ENCODE assay signal across 30 mouse cellular contexts in genomic region chr14:14351148-14351455, GRCm38 (mm10). TPM values are rescaled to one million over a fixed set of nuclear protein-coding genes. Genes with fewer than 3 reads are reported as not detected.
DNase-seq lines count a peak whose midpoint lies in the region; ATAC-seq and TF ChIP-seq lines count a peak whose summit lies in the region.
"Had no signal": no experiment of that assay in that cellular context is flagged by ENCODE, and none has a peak within 500 bp of the region (broad histone marks: within the 10 kb centered on the region; RNA-seq: fewer than 3 reads in every experiment).

No protein-coding gene starts in this region.

- peaks cover 11% of the 10 kb centered on the region for H3K36me3 ChIP-seq in heart, embryonic 11.5 days (ENCODE audit: control insufficient read depth, insufficient read depth, low read length)
- no peaks in the 10 kb centered on the region for H3K36me3 ChIP-seq in midbrain, embryonic 14.5 days (ENCODE audit: control insufficient read depth, insufficient read depth, low read length)
- H3K36me3 ChIP-seq in midbrain, postnatal 0 days (ENCODE audit: insufficient read depth, low read length), result no peaks in the 10 kb centered on the region
- H3K36me3 ChIP-seq in testis, adult 2 months (ENCODE audit: control insufficient read depth, insufficient read depth, low read length), result no peaks in the 10 kb centered on the region

- H3K27me3 ChIP-seq in heart, embryonic 11.5 days (ENCODE audit: control insufficient read depth, insufficient read depth, low read length), result no peaks in the 10 kb centered on the region
- no peaks in the 10 kb centered on the region for H3K27me3 ChIP-seq in midbrain, embryonic 14.5 days (ENCODE audit: control insufficient read depth, insufficient read depth, low read length)
- no peaks in the 10 kb centered on the region for H3K27me3 ChIP-seq in midbrain, postnatal 0 days (ENCODE audit: insufficient read depth, low read length)
- no peaks in the 10 kb centered on the region for H3K27me3 ChIP-seq in testis, adult 2 months (ENCODE audit: control insufficient read depth, insufficient read depth, low read length)
- H3K27me3 ChIP-seq: embryonic facial prominence, embryonic 13.5 days; forebrain, embryonic 13.5 days; hindbrain, embryonic 12.5 days; limb, embryonic 12.5 days; stomach, embryonic 15.5 days had no signal

- peaks cover 57% of the 10 kb centered on the region for H3K9me3 ChIP-seq in heart, embryonic 11.5 days (replicated peaks; ENCODE audit: control insufficient read depth, low read length)
- peaks cover 43% of the 10 kb centered on the region for H3K9me3 ChIP-seq in midbrain, embryonic 14.5 days (ENCODE audit: control insufficient read depth, low read length)
- peaks cover 32% of the 10 kb centered on the region; the same call in 1 of the 2 replicates for H3K9me3 ChIP-seq in midbrain, postnatal 0 days (ENCODE audit: low read length)
- H3K9me3 ChIP-seq: stomach, embryonic 15.5 days had no signal

- H3K4me2 ChIP-seq in heart, embryonic 11.5 days, result no peak overlapping the region
- no peak overlapping the region for H3K4me2 ChIP-seq in midbrain, embryonic 14.5 days (ENCODE audit: low read length)
- H3K4me2 ChIP-seq in midbrain, postnatal 0 days (ENCODE audit: low read depth, low read length, poor library complexity, severe bottlenecking), result no peak overlapping the region
- H3K4me2 ChIP-seq: embryonic facial prominence, embryonic 13.5 days; forebrain, embryonic 13.5 days; hindbrain, embryonic 12.5 days; limb, embryonic 12.5 days; liver, embryonic 11.5 days; stomach, embryonic 15.5 days had no signal

- no peak overlapping the region for H3K4me3 ChIP-seq in heart, embryonic 11.5 days (ENCODE audit: low read depth, low read length)
- no peak overlapping the region for H3K4me3 ChIP-seq in midbrain, embryonic 14.5 days (replicated peaks; ENCODE audit: low read depth, low read length)
- no peak overlapping the region for H3K4me3 ChIP-seq in midbrain, postnatal 0 days (ENCODE audit: low read depth, low read length)
- no peak overlapping the region for H3K4me3 ChIP-seq in testis, adult 2 months (ENCODE audit: control insufficient read depth, low read depth, low read length)
- H3K4me3 ChIP-seq: embryonic facial prominence, embryonic 13.5 days; erythroblast, embryonic 14.5 days; forebrain, embryonic 13.5 days; gastrocnemius, adult 2 months; heart, embryonic 10.5 days; hindbrain, embryonic 12.5 days; limb, embryonic 12.5 days; stomach, embryonic 15.5 days had no signal

- no peak for TF ChIP-seq CTCF in midbrain, postnatal 0 days (IDR thresholded peaks at IDR 0.05)
- no peak for TF ChIP-seq CTCF in testis, adult 2 months (IDR thresholded peaks at IDR 0.05; ENCODE audit: control insufficient read depth, insufficient read depth, insufficient replicate concordance, low read depth, low read length)

- ATAC-seq in CD4-positive, CD25-positive, alpha-beta regulatory T cell, adult 4 months, result no peak
- no peak for ATAC-seq in heart, embryonic 11.5 days (replicated peaks; ENCODE audit: insufficient number of reproducible peaks, low FRiP score, low TSS enrichment)
- ATAC-seq in midbrain, embryonic 14.5 days (ENCODE audit: low FRiP score, low TSS enrichment), result no peak
- ATAC-seq in midbrain, postnatal 0 days (ENCODE audit: low FRiP score), result no peak

- no peaks in the 10 kb centered on the region for H3K4me1 ChIP-seq in heart, embryonic 11.5 days (ENCODE audit: control insufficient read depth, insufficient read depth, low read length)
- no peaks in the 10 kb centered on the region for H3K4me1 ChIP-seq in midbrain, embryonic 14.5 days (ENCODE audit: control insufficient read depth, insufficient read depth, low read length)
- H3K4me1 ChIP-seq in midbrain, postnatal 0 days (ENCODE audit: insufficient read depth, low read length), result no peaks in the 10 kb centered on the region
- H3K4me1 ChIP-seq in testis, adult 2 months (ENCODE audit: control insufficient read depth, insufficient read depth, low read length), result peaks cover 35% of the 10 kb centered on the region
- H3K4me1 ChIP-seq: embryonic facial prominence, embryonic 13.5 days; forebrain, embryonic 13.5 days; hindbrain, embryonic 12.5 days; limb, embryonic 12.5 days; stomach, embryonic 15.5 days had no signal

- H3K27ac ChIP-seq in heart, embryonic 11.5 days (ENCODE audit: low read depth, low read length), result no peak overlapping the region
- no peak overlapping the region for H3K27ac ChIP-seq in midbrain, embryonic 14.5 days (replicated peaks; ENCODE audit: low read depth, low read length)
- H3K27ac ChIP-seq in midbrain, postnatal 0 days (ENCODE audit: low read depth, low read length), result no peak overlapping the region
- H3K27ac ChIP-seq in testis, adult 2 months (ENCODE audit: control insufficient read depth, insufficient read depth, low read depth, low read length), result peak overlapping the region; percentile 80
- H3K27ac ChIP-seq: embryonic facial prominence, embryonic 13.5 days; forebrain, embryonic 13.5 days; gastrocnemius, adult 2 months; heart, embryonic 10.5 days; limb, embryonic 12.5 days; stomach, embryonic 15.5 days had no signal

- H3K9ac ChIP-seq in heart, embryonic 11.5 days (ENCODE audit: low read depth, low read length), result no peak overlapping the region
- no peak overlapping the region for H3K9ac ChIP-seq in midbrain, embryonic 14.5 days (replicated peaks; ENCODE audit: low read length)
- no peak overlapping the region for H3K9ac ChIP-seq in midbrain, postnatal 0 days (replicated peaks; ENCODE audit: low read length, poor library complexity, severe bottlenecking)
- H3K9ac ChIP-seq: embryonic facial prominence, embryonic 13.5 days; forebrain, embryonic 13.5 days; hindbrain, embryonic 12.5 days; limb, embryonic 12.5 days; stomach, embryonic 15.5 days had no signal

- DNase-seq in CD4-positive, CD25-positive, alpha-beta regulatory T cell, adult 2 months (ENCODE audit: low read depth, low spot score), result peak; percentile 37
- DNase-seq in heart, adult 11 months, result peak; percentile 80
- peak; percentile 0 for DNase-seq in midbrain, embryonic 14.5 days
- no peak for DNase-seq in midbrain, postnatal 0 days (ENCODE audit: low spot score)
- no peak for DNase-seq in ovary, postnatal 10 days (ENCODE audit: low spot score)
- DNase-seq: adrenal gland, postnatal 25 days; kidney, adult 2 months; layer of hippocampus, postnatal 36 days; lung, adult 2 months; lung, postnatal 36 days had no signal

- WGBS in heart, embryonic 11.5 days (ENCODE audit: insufficient replicate concordance), result 96% methylated on average over 7 of the region's 7 CpGs
- WGBS in midbrain, embryonic 14.5 days, result 94% methylated on average over 7 of the region's 7 CpGs
- WGBS in midbrain, postnatal 0 days, result 98% methylated on average over 7 of the region's 7 CpGs

- TF ChIP-seq POLR2A in testis, adult 2 months (IDR thresholded peaks at IDR 0.05; ENCODE audit: control insufficient read depth, low read depth, low read length), result no peak

RNA-seq across cellular contexts. Expression of gene Il3ra, which starts 5.0 kb away (rescaled TPM):
- 10 to 100 TPM in 1 of 2 experiments, 1 to 10 TPM in 1; 5.1 to 12.1 TPM for polyA plus RNA-seq in CD4-positive, CD25-positive, alpha-beta regulatory T cell, adult 4 months (2017; shearing (Covaris generic))
- polyA plus RNA-seq in heart, embryonic 11.5 days (2014; fragmentation: Nextera tagmentation; extraction: Ambion mirVana), result 4.3 and 5.7 TPM in 2 replicates
- 2.4 TPM in 2 replicates for polyA plus RNA-seq in midbrain, embryonic 14.5 days (2014; fragmentation: Nextera tagmentation; extraction: Ambion mirVana)
- 5.9 and 11.3 TPM in 2 replicates for total RNA-seq in midbrain, postnatal 0 days (2014; rRNA removed)
- polyA plus RNA-seq in midbrain, postnatal 0 days (2015; fragmentation: Nextera tagmentation; extraction: Ambion mirVana), result 3.1 and 4.0 TPM in 2 replicates
- 46.5 and 51.0 TPM in 2 replicates for polyA plus RNA-seq in testis, adult 2 months (2012; rRNA removed)

RNA-seq across cellular contexts. Expression of gene Olfr31, which starts 28.5 kb away (rescaled TPM):
- under 1 TPM in 1 of 2 experiments, not detected in 1; 0.43 TPM for polyA plus RNA-seq in CD4-positive, CD25-positive, alpha-beta regulatory T cell, adult 4 months (2017; shearing (Covaris generic))
- not detected in 2 replicates for polyA plus RNA-seq in heart, embryonic 11.5 days (2014; fragmentation: Nextera tagmentation; extraction: Ambion mirVana)
- polyA plus RNA-seq in midbrain, embryonic 14.5 days (2014; fragmentation: Nextera tagmentation; extraction: Ambion mirVana), result 0.05 TPM in 1 of 2 replicates, not detected in the other
- total RNA-seq in midbrain, postnatal 0 days (2014; rRNA removed), result not detected in 2 replicates
- polyA plus RNA-seq in midbrain, postnatal 0 days (2015; fragmentation: Nextera tagmentation; extraction: Ambion mirVana), result 0.12 TPM in 1 of 2 replicates, not detected in the other
- polyA plus RNA-seq in testis, adult 2 months (2012; rRNA removed), result 0.40 TPM in 1 of 2 replicates, not detected in the other
- total RNA-seq: adrenal gland, postnatal 25 days; gastrocnemius, adult 2 months; heart, postnatal 10 days; layer of hippocampus, adult 8-10 months; layer of hippocampus, postnatal 36 days; left cerebral cortex, postnatal 10 days; megakaryocyte-erythroid progenitor cell, adult 5-6 weeks had no signal
- polyA plus RNA-seq: embryonic facial prominence, embryonic 13.5 days; erythroblast, embryonic 14.5 days; forebrain, embryonic 13.5 days; gonadal fat pad, adult 2 months; heart, embryonic 10.5 days; hindbrain, embryonic 12.5 days; kidney, adult 2 months; limb, embryonic 12.5 days; liver, embryonic 11.5 days; lung, adult 2 months; midbrain, embryonic 16.5 days; neural tube, embryonic 14.5 days; stomach, embryonic 15.5 days had no signal

RNA-seq across cellular contexts. Expression of gene Olfr721-ps1, which starts 50.0 kb away (rescaled TPM):
- not detected for polyA plus RNA-seq in CD4-positive, CD25-positive, alpha-beta regulatory T cell, adult 4 months (2017; shearing (Covaris generic))
- polyA plus RNA-seq in heart, embryonic 11.5 days (2014; fragmentation: Nextera tagmentation; extraction: Ambion mirVana), result not detected in 2 replicates
- polyA plus RNA-seq in midbrain, embryonic 14.5 days (2014; fragmentation: Nextera tagmentation; extraction: Ambion mirVana), result not detected in 2 replicates
- total RNA-seq in midbrain, postnatal 0 days (2014; rRNA removed), result not detected in 2 replicates
- not detected in 2 replicates for polyA plus RNA-seq in midbrain, postnatal 0 days (2015; fragmentation: Nextera tagmentation; extraction: Ambion mirVana)
- not detected in 2 replicates for polyA plus RNA-seq in testis, adult 2 months (2012; rRNA removed)
- total RNA-seq: adrenal gland, postnatal 25 days; ES-E14; gastrocnemius, adult 2 months; heart, postnatal 10 days; layer of hippocampus, adult 8-10 months; layer of hippocampus, postnatal 36 days; left cerebral cortex, postnatal 10 days; megakaryocyte-erythroid progenitor cell, adult 5-6 weeks had no signal
- polyA plus RNA-seq: embryonic facial prominence, embryonic 13.5 days; erythroblast, embryonic 14.5 days; forebrain, embryonic 13.5 days; gonadal fat pad, adult 2 months; heart, embryonic 10.5 days; hindbrain, embryonic 12.5 days; kidney, adult 2 months; limb, embryonic 12.5 days; liver, embryonic 11.5 days; lung, adult 2 months; midbrain, embryonic 16.5 days; neural tube, embryonic 14.5 days; stomach, embryonic 15.5 days had no signal

Comparison
In these comparisons a context has a peak if more than half of its experiments do, and no peak if none do; other contexts are left out.
1. DNase-seq: peak in CD4-positive, CD25-positive, alpha-beta regulatory T cell, adult 2 months (single experiment), heart, adult 11 months (single experiment) and midbrain, embryonic 14.5 days (single experiment); none in midbrain, postnatal 0 days (single experiment) and ovary, postnatal 10 days (single experiment).